ENCODE assay signal across 8 mouse cellular contexts in the genomic region with DNA sequence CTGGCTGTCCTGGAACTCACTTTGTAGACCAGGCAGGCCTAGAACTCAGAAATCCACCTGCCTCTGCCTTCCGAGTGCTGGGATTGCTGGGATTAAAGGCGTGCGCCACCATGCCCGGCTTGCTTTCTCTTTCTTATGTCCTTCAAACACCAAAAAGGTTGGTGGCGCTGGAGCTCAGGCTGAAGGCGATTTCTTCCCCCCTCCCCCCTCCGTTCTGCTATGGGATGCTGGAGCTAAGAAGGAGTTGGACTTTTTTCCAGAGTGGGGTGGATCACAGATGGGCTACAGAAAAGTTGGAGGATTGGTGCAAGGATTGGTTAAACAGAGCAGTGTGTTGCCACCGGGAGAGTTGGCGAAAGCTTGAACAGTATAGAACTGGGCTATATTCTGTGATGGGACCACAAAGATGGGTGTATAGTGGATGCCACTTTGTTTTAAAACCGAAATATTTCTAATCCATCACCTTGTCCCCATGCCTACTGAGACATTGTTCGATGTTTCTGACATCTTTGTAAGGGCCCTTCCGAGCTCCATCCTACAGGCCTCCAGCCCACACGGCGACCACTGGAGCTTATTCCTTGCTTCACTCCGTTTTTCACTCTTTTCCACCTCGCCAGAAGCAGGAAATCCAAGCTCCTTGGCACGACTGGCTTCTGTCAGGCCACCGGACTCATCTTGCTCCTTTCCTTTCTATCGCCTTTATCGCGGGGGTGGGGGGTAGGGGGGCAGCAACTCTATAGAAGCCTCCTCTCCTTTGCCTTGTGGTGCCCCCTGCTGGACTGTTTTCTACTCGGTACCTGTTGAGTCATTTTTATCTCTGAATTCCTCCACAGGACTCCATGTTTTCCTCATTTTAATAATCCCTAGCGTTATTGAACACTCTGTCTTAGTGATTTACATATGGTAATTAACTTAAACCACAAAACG. TPM values are rescaled to one million over a fixed set of nuclear protein-coding genes. Genes with fewer than 3 reads are reported as not detected.
DNase-seq lines count a peak whose midpoint lies in the region; ATAC-seq lines count a peak whose summit lies in the region.

No protein-coding gene starts in this region.

- H3K27ac ChIP-seq in forebrain, embryonic 10.5 days = peak overlapping the region; percentile 79
- no peak overlapping the region for H3K27ac ChIP-seq in forebrain, embryonic 15.5 days (replicated peaks)
- peak overlapping the region; percentile 59; the same call in 1 of the 2 replicates for H3K27ac ChIP-seq in heart, embryonic 10.5 days
- no peak overlapping the region for H3K27ac ChIP-seq in limb, embryonic 11.5 days (replicated peaks; ENCODE audit: low read depth, low read length)
- H3K27ac ChIP-seq in midbrain, embryonic 14.5 days (replicated peaks; ENCODE audit: low read depth, low read length) = no peak overlapping the region

- no peaks in the 10 kb centered on the region for H3K36me3 ChIP-seq in forebrain, embryonic 10.5 days (replicated peaks)
- no peaks in the 10 kb centered on the region for H3K36me3 ChIP-seq in forebrain, embryonic 15.5 days
- H3K36me3 ChIP-seq in heart, embryonic 10.5 days = no peaks in the 10 kb centered on the region
- no peaks in the 10 kb centered on the region for H3K36me3 ChIP-seq in limb, embryonic 11.5 days (ENCODE audit: control insufficient read depth, insufficient read depth, low read length)
- H3K36me3 ChIP-seq in midbrain, embryonic 14.5 days (ENCODE audit: control insufficient read depth, insufficient read depth, low read length) = no peaks in the 10 kb centered on the region

- peak; percentile 60 for DNase-seq in forebrain, embryonic 10.5 days (ENCODE audit: extremely low spot score, low spot score)
- DNase-seq in CD4-positive, CD25-positive, alpha-beta regulatory T cell, adult 2 months (ENCODE audit: low read depth, low spot score) = peak; percentile 87
- DNase-seq in c-Kit-positive CD71-positive TER-119-negative erythroid progenitor cells, embryonic 14.5 days (ENCODE audit: low read depth) = peak; percentile 68
- peak; percentile 84 for DNase-seq in heart, embryonic 10.5 days (ENCODE audit: low spot score)
- peak; percentile 79 for DNase-seq in limb, embryonic 11.5 days (ENCODE audit: low spot score)
- DNase-seq in midbrain, embryonic 14.5 days = peak; percentile 65
- DNase-seq in testis, postnatal 10 days (ENCODE audit: low spot score) = peak; percentile 95

- 51% methylated on average over 24 of the region's 24 CpGs for WGBS in forebrain, embryonic 10.5 days
- WGBS in forebrain, embryonic 15.5 days = 48% methylated on average over 24 of the region's 24 CpGs
- WGBS in heart, embryonic 10.5 days = 44% methylated on average over 24 of the region's 24 CpGs
- WGBS in limb, embryonic 11.5 days = 46% methylated on average over 24 of the region's 24 CpGs
- WGBS in midbrain, embryonic 14.5 days = 47% methylated on average over 24 of the region's 24 CpGs

- H3K9me3 ChIP-seq in forebrain, embryonic 10.5 days = no peaks in the 10 kb centered on the region
- H3K9me3 ChIP-seq in forebrain, embryonic 15.5 days = no peaks in the 10 kb centered on the region
- no peaks in the 10 kb centered on the region for H3K9me3 ChIP-seq in heart, embryonic 10.5 days
- H3K9me3 ChIP-seq in limb, embryonic 11.5 days (ENCODE audit: control insufficient read depth, low read length) = no peaks in the 10 kb centered on the region
- H3K9me3 ChIP-seq in midbrain, embryonic 14.5 days (ENCODE audit: control insufficient read depth, low read length) = no peaks in the 10 kb centered on the region

- peak overlapping the region; percentile 36 for H3K4me3 ChIP-seq in forebrain, embryonic 10.5 days
- H3K4me3 ChIP-seq in forebrain, embryonic 15.5 days = no peak overlapping the region
- H3K4me3 ChIP-seq in heart, embryonic 10.5 days = peak overlapping the region; percentile 33; the same call in 1 of the 2 replicates
- no peak overlapping the region for H3K4me3 ChIP-seq in limb, embryonic 11.5 days (ENCODE audit: low read depth, low read length)
- no peak overlapping the region for H3K4me3 ChIP-seq in midbrain, embryonic 14.5 days (replicated peaks; ENCODE audit: low read depth, low read length)

- ATAC-seq in forebrain, embryonic 15.5 days (replicated peaks) = no peak
- ATAC-seq in limb, embryonic 11.5 days (ENCODE audit: insufficient number of reproducible peaks, low FRiP score, low TSS enrichment, low read depth) = no peak
- ATAC-seq in midbrain, embryonic 14.5 days (ENCODE audit: low FRiP score, low TSS enrichment) = no peak

- H3K9ac ChIP-seq in forebrain, embryonic 15.5 days (replicated peaks) = no peak overlapping the region
- H3K9ac ChIP-seq in limb, embryonic 11.5 days (ENCODE audit: low read length) = peak overlapping the region; percentile 27; the same call in 1 of the 2 replicates
- no peak overlapping the region for H3K9ac ChIP-seq in midbrain, embryonic 14.5 days (replicated peaks; ENCODE audit: low read length)

- peaks cover 6% of the 10 kb centered on the region for H3K27me3 ChIP-seq in forebrain, embryonic 10.5 days (ENCODE audit: poor library complexity, severe bottlenecking)
- H3K27me3 ChIP-seq in forebrain, embryonic 15.5 days = no peaks in the 10 kb centered on the region
- peaks cover 18% of the 10 kb centered on the region for H3K27me3 ChIP-seq in heart, embryonic 10.5 days (ENCODE audit: insufficient read depth, poor library complexity, severe bottlenecking)
- no peaks in the 10 kb centered on the region for H3K27me3 ChIP-seq in limb, embryonic 11.5 days (ENCODE audit: control insufficient read depth, insufficient read depth, low read length)
- no peaks in the 10 kb centered on the region for H3K27me3 ChIP-seq in midbrain, embryonic 14.5 days (ENCODE audit: control insufficient read depth, insufficient read depth, low read length)

- no peak overlapping the region for H3K4me2 ChIP-seq in forebrain, embryonic 15.5 days (replicated peaks)
- no peak overlapping the region for H3K4me2 ChIP-seq in limb, embryonic 11.5 days (ENCODE audit: low read depth, severe bottlenecking)
- H3K4me2 ChIP-seq in midbrain, embryonic 14.5 days (ENCODE audit: low read length) = no peak overlapping the region

- H3K4me1 ChIP-seq in forebrain, embryonic 10.5 days = peaks cover 11% of the 10 kb centered on the region
- H3K4me1 ChIP-seq in forebrain, embryonic 15.5 days = peaks cover 4% of the 10 kb centered on the region; the same call in 1 of the 2 replicates
- peaks cover 26% of the 10 kb centered on the region for H3K4me1 ChIP-seq in heart, embryonic 10.5 days
- H3K4me1 ChIP-seq in limb, embryonic 11.5 days (ENCODE audit: control insufficient read depth, insufficient read depth, low read length) = no peaks in the 10 kb centered on the region
- no peaks in the 10 kb centered on the region for H3K4me1 ChIP-seq in midbrain, embryonic 14.5 days (ENCODE audit: control insufficient read depth, insufficient read depth, low read length)

RNA-seq across cellular contexts. Expression of gene Sit1, which starts 4.4 kb away (rescaled TPM):
- polyA plus RNA-seq in forebrain, embryonic 10.5 days (2016; fragmentation: Nextera tagmentation; extraction: Ambion mirVana) = not detected in 2 replicates
- not detected in 2 replicates for polyA plus RNA-seq in forebrain, embryonic 15.5 days (2015; fragmentation: Nextera tagmentation; extraction: Ambion mirVana)
- polyA plus RNA-seq in heart, embryonic 10.5 days (2016; fragmentation: Nextera tagmentation; extraction: Ambion mirVana) = not detected in 2 replicates
- polyA plus RNA-seq in limb, embryonic 11.5 days (2014; fragmentation: Nextera tagmentation; extraction: Ambion mirVana) = not detected in 2 replicates
- not detected in 2 replicates for polyA plus RNA-seq in midbrain, embryonic 14.5 days (2014; fragmentation: Nextera tagmentation; extraction: Ambion mirVana)

RNA-seq across cellular contexts. Expression of gene Ccdc107, which starts 13.5 kb away (rescaled TPM):
- polyA plus RNA-seq in forebrain, embryonic 10.5 days (2016; fragmentation: Nextera tagmentation; extraction: Ambion mirVana) = 42.2 and 43.9 TPM in 2 replicates
- 61.0 and 61.8 TPM in 2 replicates for polyA plus RNA-seq in forebrain, embryonic 15.5 days (2015; fragmentation: Nextera tagmentation; extraction: Ambion mirVana)
- polyA plus RNA-seq in heart, embryonic 10.5 days (2016; fragmentation: Nextera tagmentation; extraction: Ambion mirVana) = 67.2 and 71.7 TPM in 2 replicates
- polyA plus RNA-seq in limb, embryonic 11.5 days (2014; fragmentation: Nextera tagmentation; extraction: Ambion mirVana) = 58.3 and 58.9 TPM in 2 replicates
- 68.1 and 80.6 TPM in 2 replicates for polyA plus RNA-seq in midbrain, embryonic 14.5 days (2014; fragmentation: Nextera tagmentation; extraction: Ambion mirVana)

RNA-seq across cellular contexts. Expression of gene Arhgef39, which starts 20.3 kb away (rescaled TPM):
- polyA plus RNA-seq in forebrain, embryonic 10.5 days (2016; fragmentation: Nextera tagmentation; extraction: Ambion mirVana) = 54.6 and 56.7 TPM in 2 replicates
- 17.5 and 25.3 TPM in 2 replicates for polyA plus RNA-seq in forebrain, embryonic 15.5 days (2015; fragmentation: Nextera tagmentation; extraction: Ambion mirVana)
- polyA plus RNA-seq in heart, embryonic 10.5 days (2016; fragmentation: Nextera tagmentation; extraction: Ambion mirVana) = 39.9 and 40.1 TPM in 2 replicates
- polyA plus RNA-seq in limb, embryonic 11.5 days (2014; fragmentation: Nextera tagmentation; extraction: Ambion mirVana) = 45.6 and 48.2 TPM in 2 replicates
- polyA plus RNA-seq in midbrain, embryonic 14.5 days (2014; fragmentation: Nextera tagmentation; extraction: Ambion mirVana) = 5.0 and 6.0 TPM in 2 replicates

RNA-seq across cellular contexts. Expression of gene Cd72, which starts 24.7 kb away (rescaled TPM):
- 2.3 and 2.4 TPM in 2 replicates for polyA plus RNA-seq in forebrain, embryonic 10.5 days (2016; fragmentation: Nextera tagmentation; extraction: Ambion mirVana)
- polyA plus RNA-seq in forebrain, embryonic 15.5 days (2015; fragmentation: Nextera tagmentation; extraction: Ambion mirVana) = 4.3 TPM in 2 replicates
- polyA plus RNA-seq in heart, embryonic 10.5 days (2016; fragmentation: Nextera tagmentation; extraction: Ambion mirVana) = 0.70 and 1.4 TPM in 2 replicates
- 2.4 and 4.0 TPM in 2 replicates for polyA plus RNA-seq in limb, embryonic 11.5 days (2014; fragmentation: Nextera tagmentation; extraction: Ambion mirVana)
- 7.9 and 12.9 TPM in 2 replicates for polyA plus RNA-seq in midbrain, embryonic 14.5 days (2014; fragmentation: Nextera tagmentation; extraction: Ambion mirVana)

RNA-seq across cellular contexts. Expression of gene Car9, which starts 27.6 kb away (rescaled TPM):
- polyA plus RNA-seq in forebrain, embryonic 10.5 days (2016; fragmentation: Nextera tagmentation; extraction: Ambion mirVana) = 0.60 and 1.1 TPM in 2 replicates
- polyA plus RNA-seq in forebrain, embryonic 15.5 days (2015; fragmentation: Nextera tagmentation; extraction: Ambion mirVana) = 0.19 and 0.41 TPM in 2 replicates
- polyA plus RNA-seq in heart, embryonic 10.5 days (2016; fragmentation: Nextera tagmentation; extraction: Ambion mirVana) = 1.4 and 1.7 TPM in 2 replicates
- 0.65 and 1.1 TPM in 2 replicates for polyA plus RNA-seq in limb, embryonic 11.5 days (2014; fragmentation: Nextera tagmentation; extraction: Ambion mirVana)
- 0.30 TPM in 1 of 2 replicates, not detected in the other for polyA plus RNA-seq in midbrain, embryonic 14.5 days (2014; fragmentation: Nextera tagmentation; extraction: Ambion mirVana)

Comparison
In these comparisons a context has a peak if more than half of its experiments do, and no peak if none do; other contexts are left out.
1. H3K27ac ChIP-seq: peak in forebrain, embryonic 10.5 days (single experiment) and heart, embryonic 10.5 days (single experiment); none in forebrain, embryonic 15.5 days (single experiment), limb, embryonic 11.5 days (single experiment) and midbrain, embryonic 14.5 days (single experiment).
2. H3K4me3 ChIP-seq: peak in forebrain, embryonic 10.5 days (single experiment) and heart, embryonic 10.5 days (single experiment); none in forebrain, embryonic 15.5 days (single experiment), limb, embryonic 11.5 days (single experiment) and midbrain, embryonic 14.5 days (single experiment).
3. Peak in every context shown above with its lines, with median percentiles within 50 percentile points of each other: DNase-seq.